Mouse (Mus musculus) embryonic facial prominence, embryonic 10.5 days (tissue): ENCODE results near the gene Gm10721. TPM values are rescaled to one million over a fixed set of nuclear protein-coding genes. Genes with fewer than 3 reads are reported as not detected.
A peak's percentile ranks its signal among the peaks of the same experiment; 100 is the strongest.
"Not testable (repeated sequence)": the region's sequence is repeated elsewhere in the genome, so short reads cannot be mapped to it uniquely, and the experiment has no call there.

Experiments used
- DNase-seq: peaks from one replicate; pipeline ENCODE4 v3.0.0-alpha.2; 2017; ENCODE audit warnings: low spot score
- H3K27ac ChIP-seq: fragments of 300-500 bp; sonication (generic); replicated peaks from 2 replicates; pipeline ENCODE4 v1.5.1; 2016; ENCODE audit warnings: mild to moderate bottlenecking
- H3K27me3 ChIP-seq: fragments of 300-500 bp; sonication (generic); replicated peaks from 2 replicates; pipeline ENCODE4 v1.6.1; 2016; ENCODE audit warnings: low read depth, mild to moderate bottlenecking; ENCODE audit not compliant: poor library complexity, severe bottlenecking
- H3K36me3 ChIP-seq: fragments of 300-500 bp; sonication (generic); replicated peaks from 2 replicates; pipeline ENCODE4 v1.6.1; 2016; ENCODE audit warnings: mild to moderate bottlenecking, moderate library complexity
- H3K4me1 ChIP-seq: fragments of 300-500 bp; sonication (generic); 2 replicates; pipeline ENCODE4 v1.6.1; 2016
- H3K4me3 ChIP-seq: fragments of 300-500 bp; sonication (generic); 2 replicates; pipeline ENCODE4 v1.5.1; 2016; ENCODE audit warnings: mild to moderate bottlenecking, moderate library complexity
- H3K9me3 ChIP-seq: fragments of 300-500 bp; sonication (generic); 2 replicates; pipeline ENCODE4 v1.6.1; 2016; ENCODE audit warnings: mild to moderate bottlenecking
- WGBS: fragments of 180-500 bp; shearing (Covaris S2); methylation state at CpG from one replicate; pipeline ENCODE4 v1.1.7; 2016; 5-methylcytosine and 5-hydroxymethylcytosine counted together
- polyA plus RNA-seq: library from polyadenylated mRNA; unstranded; fragments of >200 nt; fragmentation: Nextera tagmentation; extraction: Ambion mirVana; gene quantifications from 2 replicates; pipeline ENCODE4 v1.2.1, GENCODE M21; 2016

Gm10721 gene
- polyA plus RNA-seq, 1 experiment from 2014 or later, result not detected

DNA sequence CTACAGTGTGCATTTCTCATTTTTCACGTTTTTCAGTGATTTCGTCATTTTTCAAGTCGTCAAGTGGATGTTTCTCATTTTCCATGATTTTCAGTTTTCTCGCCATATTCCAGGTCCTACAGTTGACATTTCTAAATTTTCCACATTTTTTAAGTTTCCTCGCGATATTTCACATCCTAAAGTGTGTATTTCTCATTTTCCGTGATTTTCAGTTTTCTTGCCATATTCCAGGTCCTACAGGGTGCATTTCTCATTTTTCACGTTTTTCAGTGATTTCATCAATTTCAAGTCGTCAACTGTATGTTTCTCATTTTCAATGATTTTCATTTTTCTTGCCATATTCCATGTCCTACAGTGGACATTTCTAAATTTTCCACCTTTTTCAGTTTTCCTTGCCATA is 4.2 kb downstream of the Gm10721 start, which contains the start of gene Gm10719:
Gene Gm10719, plus strand, starts transcription at position 301 of the 400 bp plus-strand sequence.
- H3K36me3 ChIP-seq, result not testable (repeated sequence)
- WGBS, result 67% methylated on average over 1 of the region's 9 CpGs

DNA sequence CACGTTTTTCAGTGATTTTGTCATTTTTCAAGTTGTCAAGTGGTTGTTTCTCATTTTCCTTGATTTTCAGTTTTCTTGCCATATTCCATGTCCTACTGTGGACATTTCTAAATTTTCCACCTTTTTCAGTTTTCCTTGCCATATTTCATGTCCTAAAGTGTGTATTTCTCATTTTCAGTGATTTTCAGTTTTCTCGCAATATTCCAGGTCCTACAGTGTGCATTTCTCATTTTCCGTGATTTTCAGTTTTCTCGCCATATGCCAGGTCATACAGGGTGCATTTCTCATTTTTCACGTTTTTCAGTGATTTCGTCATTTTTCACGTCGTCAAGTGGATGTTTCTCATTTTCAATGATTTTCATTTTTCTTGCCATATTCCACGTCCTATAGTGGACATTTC is 6.0 kb downstream of the Gm10721 start:
- not testable (repeated sequence) for H3K4me1 ChIP-seq, H3K27me3 ChIP-seq, H3K9me3 ChIP-seq, H3K27ac ChIP-seq, H3K4me3 ChIP-seq, DNase-seq, H3K36me3 ChIP-seq
- 65% methylated on average over 9 of the region's 9 CpGs for WGBS

More for the DNA sequence above, 4.2 kb downstream of the Gm10721 start, which contains the start of gene Gm10719:
- not testable (repeated sequence) for H3K4me1 ChIP-seq, DNase-seq, H3K27me3 ChIP-seq, H3K4me3 ChIP-seq, H3K9me3 ChIP-seq, H3K27ac ChIP-seq

DNA sequence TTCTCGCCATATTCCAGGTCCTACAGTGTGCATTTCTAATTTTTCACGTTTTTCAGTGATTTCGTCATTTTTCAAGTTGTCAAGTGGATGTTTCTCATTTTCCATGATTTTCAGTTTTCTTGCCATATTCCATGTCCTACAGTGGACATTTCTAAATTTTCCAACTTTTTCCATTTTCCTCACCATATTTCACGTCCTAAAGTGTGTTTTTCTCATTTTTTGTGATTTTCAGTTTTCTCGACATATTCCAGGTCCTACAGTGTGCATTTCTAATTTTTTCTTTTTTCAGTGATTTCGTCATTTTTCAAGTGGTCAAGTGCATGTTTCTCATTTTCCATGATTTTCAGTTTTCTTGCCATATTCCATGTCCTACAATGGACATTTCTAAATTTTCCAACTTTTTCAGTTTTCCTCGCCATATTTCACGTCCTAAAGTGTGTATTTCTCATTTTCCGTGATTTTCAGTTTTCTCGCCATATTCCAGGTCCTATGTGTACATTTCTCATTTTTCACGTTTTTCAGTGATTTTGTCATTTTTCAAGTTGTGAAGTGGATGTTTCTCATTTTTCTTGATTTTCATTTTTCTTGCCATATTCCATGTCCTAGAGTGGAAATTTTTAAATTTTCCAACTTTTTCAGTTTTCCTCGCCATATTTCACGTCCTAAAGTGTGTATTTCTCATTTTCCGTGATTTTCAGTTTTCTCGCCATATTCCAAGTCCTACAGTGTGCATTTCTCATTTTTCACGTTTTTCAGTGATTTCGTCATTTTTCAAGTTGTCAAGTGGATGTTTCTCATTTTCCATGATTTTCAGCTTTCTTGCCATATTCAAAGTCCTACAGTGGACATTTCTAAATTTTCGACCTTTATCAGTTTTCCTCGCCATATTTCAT is 7.1 kb downstream of the Gm10721 start:
- not testable (repeated sequence) for H3K4me1 ChIP-seq, H3K4me3 ChIP-seq, H3K27me3 ChIP-seq, H3K27ac ChIP-seq, H3K9me3 ChIP-seq, H3K36me3 ChIP-seq, DNase-seq
- 76% methylated on average over 17 of the region's 19 CpGs for WGBS

- not testable (repeated sequence) for H3K9me3 ChIP-seq, H3K27me3 ChIP-seq, DNase-seq, H3K4me3 ChIP-seq, H3K4me1 ChIP-seq, H3K36me3 ChIP-seq, H3K27ac ChIP-seq
- 74% methylated on average over 11 of the region's 13 CpGs for whole genome bisulfite sequencing
Observed at GRCm38 (mm10) chr9:3022316-3023008, 9.5 kb downstream of the Gm10721 start.

DNA sequence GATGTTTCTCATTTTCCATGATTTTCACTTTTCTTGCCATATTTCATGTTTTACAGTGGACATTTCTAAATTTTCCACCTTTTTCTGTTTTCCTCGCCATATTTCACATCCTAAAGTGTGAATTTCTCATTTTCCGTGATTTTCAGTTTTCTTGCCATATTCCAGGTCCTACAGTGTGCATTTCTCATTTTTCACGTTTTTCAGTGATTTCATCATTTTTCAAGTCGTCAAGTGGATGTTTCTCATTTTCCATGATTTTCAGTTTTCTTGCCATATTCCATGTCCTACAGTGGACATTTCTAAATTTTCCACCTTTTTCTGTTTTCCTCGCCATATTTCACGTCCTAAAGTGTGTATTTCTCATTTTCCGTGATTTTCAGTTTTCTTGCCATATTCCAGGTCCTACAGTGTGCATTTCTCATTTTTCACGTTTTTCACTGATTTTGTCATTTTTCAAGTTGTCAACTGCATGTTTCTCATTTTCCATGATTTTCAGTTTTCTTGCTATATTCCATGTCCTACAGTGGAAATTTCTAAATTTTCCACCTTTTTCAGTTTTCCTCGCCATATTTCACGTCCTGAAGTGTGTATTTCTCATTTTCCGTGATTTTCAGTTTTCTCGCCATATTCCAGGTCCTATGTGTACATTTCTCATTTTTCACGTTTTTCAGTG is 10.5 kb downstream of the Gm10721 start, which contains the start of gene Gm10718:
Gene Gm10718, plus strand, starts transcription at position 236 of the 673 bp plus-strand sequence.
- not testable (repeated sequence) for H3K4me1 ChIP-seq, H3K9me3 ChIP-seq, H3K4me3 ChIP-seq, H3K36me3 ChIP-seq, H3K27me3 ChIP-seq, H3K27ac ChIP-seq, DNase-seq
- WGBS, result 78% methylated on average over 12 of the region's 13 CpGs

DNA sequence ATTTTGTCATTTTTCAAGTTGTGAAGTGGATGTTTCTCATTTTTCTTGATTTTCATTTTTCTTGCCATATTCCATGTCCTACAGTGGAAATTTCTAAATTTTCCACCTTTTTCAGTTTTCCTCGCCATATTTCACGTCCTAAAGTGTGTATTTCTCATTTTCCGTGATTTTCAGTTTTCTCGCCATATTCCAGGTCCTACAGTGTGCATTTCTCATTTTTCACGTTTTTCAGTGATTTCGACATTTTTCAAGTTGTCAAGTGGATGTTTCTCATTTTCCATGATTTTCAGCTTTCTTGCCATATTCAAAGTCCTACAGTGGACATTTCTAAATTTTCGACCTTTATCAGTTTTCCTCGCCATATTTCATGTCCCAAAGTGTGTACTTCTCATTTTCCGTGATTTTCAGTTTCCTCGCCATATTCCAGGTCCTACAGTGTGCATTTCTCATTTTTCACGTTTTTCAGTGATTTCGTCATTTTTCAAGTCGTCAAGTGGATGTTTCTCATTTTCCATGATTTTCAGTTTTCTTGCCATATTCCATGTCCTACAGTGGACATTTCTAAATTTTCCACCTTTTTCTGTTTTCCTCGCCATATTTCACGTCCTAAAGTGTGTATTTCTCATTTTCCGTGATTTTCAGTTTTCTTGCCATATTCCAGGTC is 11.2 kb downstream of the Gm10721 start:
- not testable (repeated sequence) for H3K4me3 ChIP-seq, H3K4me1 ChIP-seq, H3K36me3 ChIP-seq, H3K9me3 ChIP-seq, H3K27ac ChIP-seq, DNase-seq, H3K27me3 ChIP-seq
- 77% methylated on average over 16 of the region's 16 CpGs for WGBS

DNA sequence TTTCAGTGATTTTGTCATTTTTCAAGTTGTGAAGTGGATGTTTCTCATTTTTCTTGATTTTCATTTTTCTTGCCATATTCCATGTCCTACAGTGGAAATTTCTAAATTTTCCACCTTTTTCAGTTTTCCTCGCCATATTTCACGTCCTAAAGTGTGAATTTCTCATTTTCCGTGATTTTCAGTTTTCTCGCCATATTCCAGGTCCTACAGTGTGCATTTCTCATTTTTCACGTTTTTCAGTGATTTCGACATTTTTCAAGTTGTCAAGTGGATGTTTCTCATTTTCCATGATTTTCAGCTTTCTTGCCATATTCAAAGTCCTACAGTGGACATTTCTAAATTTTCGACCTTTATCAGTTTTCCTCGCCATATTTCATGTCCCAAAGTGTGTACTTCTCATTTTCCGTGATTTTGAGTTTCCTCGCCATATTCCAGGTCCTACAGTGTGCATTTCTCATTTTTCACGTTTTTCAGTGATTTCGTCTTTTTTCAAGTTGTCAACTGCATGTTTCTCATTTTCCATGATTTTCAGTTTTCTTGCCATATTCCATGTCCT is 12.1 kb downstream of the Gm10721 start, which contains the start of gene Gm10717:
Gene Gm10717, plus strand, starts transcription at position 506 of the 556 bp plus-strand sequence.
- WGBS, result 71% methylated on average over 12 of the region's 12 CpGs
- not testable (repeated sequence) for H3K4me1 ChIP-seq

DNA sequence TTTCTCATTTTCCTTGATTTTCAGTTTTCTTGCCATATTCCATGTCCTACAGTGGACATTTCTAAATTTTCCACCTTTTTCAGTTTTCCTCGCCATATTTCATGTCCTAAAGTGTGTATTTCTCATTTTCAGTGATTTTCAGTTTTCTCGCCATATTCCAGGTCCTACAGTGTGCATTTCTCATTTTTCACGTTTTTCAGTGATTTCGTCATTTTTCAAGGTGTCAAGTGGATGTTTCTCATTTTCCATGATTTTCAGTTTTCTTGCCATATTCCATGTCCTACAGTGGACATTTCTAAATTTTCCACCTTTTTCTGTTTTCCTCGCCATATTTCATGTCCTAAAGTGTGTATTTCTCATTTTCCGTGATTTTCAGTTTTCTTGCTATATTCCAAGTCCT is 12.7 kb downstream of the Gm10721 start:
- H3K4me3 ChIP-seq, H3K4me1 ChIP-seq, H3K9me3 ChIP-seq, DNase-seq, H3K27ac ChIP-seq, H3K36me3 ChIP-seq, H3K27me3 ChIP-seq: not testable (repeated sequence)
- 73% methylated on average over 5 of the region's 6 CpGs for WGBS

More for the DNA sequence above, 12.1 kb downstream of the Gm10721 start, which contains the start of gene Gm10717:
- not testable (repeated sequence) for H3K27me3 ChIP-seq, DNase-seq, H3K27ac ChIP-seq, H3K9me3 ChIP-seq, H3K36me3 ChIP-seq, H3K4me3 ChIP-seq

DNA sequence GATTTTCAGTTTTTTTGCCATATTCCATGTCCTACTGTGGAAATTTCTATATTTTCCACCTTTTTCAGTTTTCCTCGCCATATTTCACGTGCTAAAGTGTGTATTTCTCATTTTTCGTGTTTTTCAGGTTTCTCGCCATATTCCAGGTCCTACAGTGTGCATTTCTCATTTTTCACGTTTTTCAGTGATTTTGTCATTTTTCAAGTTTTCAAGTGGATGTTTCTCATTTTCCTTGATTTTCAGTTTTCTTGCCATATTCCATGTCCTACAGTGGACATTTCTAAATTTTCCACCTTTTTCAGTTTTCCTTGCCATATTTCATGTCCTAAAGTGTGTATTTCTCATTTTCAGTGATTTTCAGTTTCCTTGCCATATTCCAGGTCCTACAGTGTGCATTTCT is 13.2 kb downstream of the Gm10721 start:
- DNase-seq, result not testable (repeated sequence)
- 75% methylated on average over 5 of the region's 5 CpGs for WGBS

GRCm38 (mm10) chr9:3026741-3027140 is 13.8 kb downstream of the Gm10721 start:
- not testable (repeated sequence) for DNase-seq, H3K27me3 ChIP-seq, H3K27ac ChIP-seq, H3K4me1 ChIP-seq, H3K4me3 ChIP-seq, H3K9me3 ChIP-seq, H3K36me3 ChIP-seq
- 69% methylated on average over 9 of the region's 9 CpGs for WGBS

More for the DNA sequence above, 13.2 kb downstream of the Gm10721 start:
- H3K4me3 ChIP-seq, H3K4me1 ChIP-seq, H3K9me3 ChIP-seq, H3K36me3 ChIP-seq, H3K27me3 ChIP-seq, H3K27ac ChIP-seq: not testable (repeated sequence)

GRCm38 (mm10) chr9:3027200-3027599 is 14.3 kb downstream of the Gm10721 start:
- H3K4me3 ChIP-seq, H3K4me1 ChIP-seq, H3K27ac ChIP-seq, H3K27me3 ChIP-seq, H3K36me3 ChIP-seq, H3K9me3 ChIP-seq: not testable (repeated sequence)
- peak; percentile 25 for DNase-seq
- WGBS, result 70% methylated on average over 9 of the region's 9 CpGs
